Mouse (Mus musculus): ENCODE measurements around the gene Csf1.

Gene Csf1

DNA sequence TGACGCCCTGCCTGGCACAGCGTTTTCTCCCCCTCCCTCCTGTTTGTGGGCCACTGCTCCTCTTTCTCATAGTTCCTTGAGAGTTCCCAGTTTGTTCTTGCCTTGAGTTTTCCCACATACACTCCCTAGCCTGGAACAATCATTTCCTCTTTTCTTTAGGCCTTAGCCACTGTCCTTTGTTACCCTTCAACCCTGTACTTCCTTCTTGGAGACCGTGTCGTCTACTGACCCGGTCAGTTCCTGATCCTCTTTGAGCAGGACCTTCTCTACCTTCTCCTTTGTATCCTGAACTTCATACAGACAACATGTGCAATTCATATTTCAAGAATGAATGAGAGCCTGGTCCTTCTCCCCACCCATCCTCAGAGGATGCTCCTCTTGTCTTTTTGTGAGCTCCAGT, 21.0 kb upstream of the Csf1 start:
- no peak for DNase-seq (ENCODE audit: low read depth)

DNA sequence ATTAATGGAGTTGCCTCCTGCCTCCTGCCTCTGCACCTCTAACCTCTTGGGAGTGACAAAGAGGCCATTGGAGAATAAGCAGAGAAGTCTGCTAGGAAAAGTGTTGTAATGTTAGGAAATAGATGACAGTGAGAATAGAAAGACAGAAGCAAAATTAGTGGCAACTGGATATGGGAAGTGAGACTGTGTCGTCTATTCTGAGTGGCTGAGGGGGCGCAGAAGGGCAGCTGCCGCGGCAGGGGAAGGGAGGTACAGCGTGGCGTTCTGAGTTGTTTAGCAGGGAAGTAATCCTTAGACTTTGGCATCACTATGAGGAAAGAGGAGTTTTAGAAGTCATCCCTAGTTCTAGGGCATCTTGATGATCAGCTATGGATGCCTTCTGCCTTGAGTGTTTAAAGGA, 17.7 kb upstream of the Csf1 start:
- no peak for DNase-seq (ENCODE audit: low read depth)

DNA sequence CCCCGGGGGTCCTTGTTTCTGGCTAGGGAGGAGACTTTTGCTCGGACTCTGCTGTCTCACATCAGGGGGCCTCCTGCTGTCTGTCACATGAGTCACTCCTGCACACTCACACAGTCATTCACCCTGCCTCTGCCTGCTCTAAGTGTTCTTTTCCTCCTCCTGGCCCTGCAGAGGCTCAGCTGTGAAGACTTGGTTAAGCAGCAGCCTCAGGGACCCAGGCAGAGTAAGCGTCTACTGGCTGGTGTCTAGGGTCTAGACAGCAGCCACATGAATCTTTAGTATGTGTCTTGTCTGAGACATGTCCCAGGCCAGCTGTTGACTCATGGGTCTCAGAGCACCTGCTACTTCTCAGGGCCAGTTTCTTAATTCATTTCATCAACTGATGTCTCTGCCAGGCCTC, 16.0 kb upstream of the Csf1 start:
- no peak for DNase-seq (ENCODE audit: low read depth)

DNA sequence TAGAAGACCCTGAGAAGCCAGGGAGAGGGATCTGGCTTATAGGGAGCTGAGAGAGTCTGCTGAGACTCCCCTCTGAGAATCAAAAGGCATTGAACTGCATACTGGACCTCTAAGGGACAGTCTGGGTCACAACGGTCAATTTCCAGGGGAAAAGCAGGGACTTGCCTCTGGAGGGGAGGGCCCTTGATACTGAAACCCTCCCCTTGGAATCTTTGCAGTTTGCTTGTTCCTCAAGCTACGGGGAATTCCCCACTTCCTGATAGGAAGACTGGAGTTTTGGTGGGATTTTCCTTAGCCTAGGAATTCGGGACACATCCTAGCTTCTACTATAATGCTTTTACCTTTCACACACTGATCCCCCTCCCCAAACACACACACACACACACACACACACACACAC, 15.5 kb upstream of the Csf1 start:
- DNase-seq (ENCODE audit: low read depth): no peak

DNA sequence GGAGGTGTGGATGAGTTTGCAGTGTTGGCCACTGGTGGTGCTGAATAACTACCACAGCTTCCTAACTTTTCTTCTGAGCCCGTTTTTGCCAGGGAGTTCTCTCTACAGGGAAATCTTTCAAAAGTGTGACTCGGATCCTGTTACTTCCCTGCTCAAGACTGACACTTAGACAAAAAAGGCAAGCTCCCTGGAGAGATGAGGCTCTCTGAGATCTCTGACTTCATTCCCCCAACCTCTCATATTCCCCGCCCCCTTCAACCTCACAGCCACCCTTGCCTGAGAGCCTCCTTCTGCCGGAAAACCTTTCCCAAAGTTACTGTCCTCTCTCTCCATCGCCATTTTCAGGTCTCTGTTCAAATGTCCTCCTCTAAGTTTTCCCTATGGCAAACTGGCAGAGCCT, 14.8 kb upstream of the Csf1 start:
- DNase-seq (ENCODE audit: low read depth): no peak

DNA sequence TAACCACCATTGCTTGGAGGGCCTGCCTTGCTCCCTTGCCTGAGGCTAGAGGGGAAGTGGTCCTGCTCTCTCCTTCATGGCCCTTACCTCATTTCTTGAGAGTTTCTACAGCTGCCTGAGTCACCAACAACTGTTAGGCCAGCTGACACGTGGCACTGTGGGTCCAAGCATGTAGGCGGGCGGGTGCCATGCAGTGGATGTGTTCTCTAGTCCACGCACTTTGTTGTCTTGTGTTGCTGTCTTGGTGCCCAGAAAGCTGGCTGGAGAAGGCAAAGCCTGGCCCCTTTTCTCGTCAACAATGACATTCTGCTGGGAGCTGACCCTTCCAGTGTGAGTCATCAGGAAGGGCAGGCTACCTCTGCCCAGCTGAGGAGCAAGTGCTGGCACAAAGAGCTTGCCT, 12.6 kb upstream of the Csf1 start:
- DNase-seq (ENCODE audit: low read depth): no peak

DNA sequence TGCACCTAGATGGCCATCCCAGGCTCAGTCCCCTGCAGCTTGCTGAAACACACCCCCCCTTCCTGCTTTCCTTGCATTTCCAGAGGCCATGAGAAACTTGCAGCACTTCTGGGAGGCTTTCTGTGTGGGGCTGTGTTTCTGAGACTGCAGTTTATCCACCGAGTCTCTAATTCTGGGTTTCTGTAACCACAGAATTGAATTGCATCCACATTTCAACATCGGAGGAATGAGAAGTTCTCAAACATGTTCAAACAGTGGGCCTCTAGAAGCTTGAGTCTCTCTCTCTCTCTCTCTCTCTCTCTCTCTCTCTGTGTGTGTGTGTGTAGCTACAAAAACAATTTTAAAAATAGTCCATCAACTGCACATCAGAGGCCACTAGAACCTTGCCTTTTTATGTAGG, 9.4 kb upstream of the Csf1 start:
- DNase-seq (ENCODE audit: low read depth): no peak

DNA sequence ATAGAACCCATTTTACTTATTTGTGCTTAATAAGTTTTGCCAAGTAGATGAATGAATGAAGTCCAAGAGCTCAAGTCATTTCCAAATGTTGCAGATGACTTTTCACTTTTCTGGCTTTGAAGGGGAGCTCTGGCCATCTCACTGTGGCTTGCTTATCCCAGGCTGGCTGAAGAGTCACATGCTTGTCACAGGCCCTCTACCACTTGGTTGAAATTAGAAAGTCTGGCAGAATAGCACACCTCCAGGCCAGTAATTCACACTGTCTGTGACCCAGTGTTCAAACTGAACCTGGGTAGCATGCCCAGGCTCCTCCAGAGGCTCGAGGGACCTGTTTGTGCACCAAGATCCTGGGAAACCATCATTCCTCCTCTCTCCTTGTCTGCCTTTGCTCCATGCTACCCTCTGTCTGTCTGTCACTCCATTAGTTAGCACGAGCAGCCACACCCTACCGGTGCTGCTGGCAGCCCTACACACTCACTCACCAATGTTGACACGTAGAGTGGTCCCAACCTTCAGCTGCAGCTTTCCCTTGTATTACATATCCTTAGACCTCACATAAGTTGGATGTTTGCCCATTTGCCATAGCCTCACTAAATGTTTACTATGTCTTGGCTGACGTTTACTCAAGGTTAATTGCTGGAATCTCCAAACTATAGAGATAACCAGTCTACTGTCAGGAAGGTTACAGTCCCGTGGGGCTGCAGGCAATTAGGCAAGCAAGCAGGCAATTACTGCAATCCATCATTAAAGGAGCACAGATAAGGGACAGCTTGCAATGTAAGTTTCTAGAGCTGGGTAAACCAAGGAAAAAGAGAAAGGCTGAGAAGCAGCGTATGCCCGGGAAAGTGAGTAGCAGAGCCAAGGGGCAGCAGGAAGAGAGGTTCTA, 8.1 kb upstream of the Csf1 start:
- no peak for DNase-seq (ENCODE audit: low read depth)

DNA sequence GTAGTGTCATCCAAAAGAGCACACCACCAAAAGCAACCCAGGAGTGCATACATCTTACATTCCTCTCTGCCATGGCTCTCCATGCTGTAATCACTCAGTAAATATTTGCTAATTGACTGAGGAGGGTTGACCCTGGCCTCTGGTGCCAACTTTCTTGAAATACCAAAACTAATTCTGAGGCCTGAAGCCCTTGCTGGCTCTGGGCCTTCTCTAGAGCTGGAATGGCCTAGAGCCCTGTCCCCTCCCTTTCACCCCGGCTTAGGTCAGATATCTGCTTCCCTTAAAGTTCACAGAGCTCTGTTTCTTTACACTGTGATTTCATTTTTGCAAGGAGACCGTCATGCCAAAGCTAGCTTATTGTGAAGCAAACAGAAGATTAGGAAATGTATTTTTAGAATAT, 6.5 kb upstream of the Csf1 start:
- DNase-seq (ENCODE audit: low read depth): no peak

DNA sequence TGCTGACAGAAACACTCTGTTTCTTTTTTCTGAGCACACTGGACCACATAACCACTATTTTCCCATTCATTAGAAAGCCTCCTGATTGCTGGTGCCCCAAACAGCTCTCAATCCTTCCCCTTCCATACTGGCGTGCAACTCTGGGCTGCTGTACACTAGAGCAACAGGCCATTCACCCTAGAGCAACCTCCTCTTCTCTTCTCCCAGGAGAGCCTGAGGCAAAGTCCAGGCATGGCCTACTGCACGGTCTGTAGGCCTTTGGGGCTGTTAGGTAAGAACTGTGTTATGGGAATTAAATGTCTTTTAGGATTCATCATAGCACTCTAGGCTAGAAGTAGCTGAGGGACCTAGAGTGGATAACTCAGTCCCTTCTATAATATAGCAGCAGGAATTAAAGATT, 5.7 kb upstream of the Csf1 start:
- DNase-seq (ENCODE audit: low read depth): no peak

DNA sequence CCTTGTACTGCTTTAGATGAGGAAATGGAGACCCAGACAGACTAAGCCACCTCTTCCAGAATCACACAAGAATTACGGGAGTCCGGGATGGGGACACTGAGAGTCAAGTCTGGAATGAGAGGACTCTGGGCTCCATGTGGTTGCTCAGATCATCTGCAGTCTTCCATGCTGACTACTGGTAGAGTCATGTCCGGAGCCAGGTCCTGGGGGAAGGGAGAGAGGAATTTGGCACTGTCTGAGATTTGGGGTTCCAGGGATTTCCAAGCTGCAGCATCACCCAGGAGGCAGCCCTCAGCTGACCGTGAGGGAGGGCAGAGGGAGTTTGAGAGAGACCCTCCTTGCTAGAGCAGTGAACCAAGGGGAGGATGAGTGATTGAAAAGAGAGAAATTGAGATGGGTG, 3.3 kb upstream of the Csf1 start:
- DNase-seq (ENCODE audit: low read depth): no peak

DNA sequence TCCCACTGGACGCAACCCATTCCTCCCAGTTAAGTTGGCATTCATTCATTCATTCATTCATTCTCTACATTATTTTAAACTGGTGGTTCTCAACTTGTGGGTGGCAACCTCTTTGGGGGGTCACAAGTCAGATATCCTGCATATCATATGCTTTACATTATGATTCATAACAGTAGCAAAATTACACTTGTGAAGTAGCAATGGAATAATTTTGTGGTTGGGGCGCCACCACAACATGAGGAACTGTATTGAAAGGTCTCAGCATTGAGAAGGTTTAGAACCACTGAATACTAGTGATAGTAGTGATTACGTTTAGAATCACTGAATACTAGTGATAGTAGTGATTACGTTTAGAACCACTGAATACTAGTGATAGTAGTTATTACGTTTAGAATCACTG, 1.2 kb upstream of the Csf1 start:
- no peak for DNase-seq (ENCODE audit: low read depth)

DNA sequence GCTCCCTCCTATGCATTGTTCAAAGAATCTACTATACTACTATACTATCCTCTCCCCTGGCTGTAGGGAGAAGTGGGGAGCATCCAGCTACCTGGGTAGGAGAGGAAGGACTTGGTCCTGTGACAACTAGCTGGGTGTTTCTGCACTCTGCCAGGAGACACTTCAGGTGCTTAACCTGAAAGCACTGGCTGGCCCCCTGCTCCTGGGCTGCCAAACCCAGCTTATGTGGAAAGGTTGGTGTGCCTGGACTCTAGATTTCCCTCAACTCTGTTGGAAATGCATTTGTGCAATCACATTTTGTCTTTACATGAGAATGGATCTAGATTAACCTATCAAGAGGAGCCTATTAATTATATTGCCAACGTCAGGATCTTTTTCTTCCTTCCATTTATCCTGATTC, 502 bp upstream of the Csf1 start:
- DNase-seq (ENCODE audit: low read depth): no peak

DNA sequence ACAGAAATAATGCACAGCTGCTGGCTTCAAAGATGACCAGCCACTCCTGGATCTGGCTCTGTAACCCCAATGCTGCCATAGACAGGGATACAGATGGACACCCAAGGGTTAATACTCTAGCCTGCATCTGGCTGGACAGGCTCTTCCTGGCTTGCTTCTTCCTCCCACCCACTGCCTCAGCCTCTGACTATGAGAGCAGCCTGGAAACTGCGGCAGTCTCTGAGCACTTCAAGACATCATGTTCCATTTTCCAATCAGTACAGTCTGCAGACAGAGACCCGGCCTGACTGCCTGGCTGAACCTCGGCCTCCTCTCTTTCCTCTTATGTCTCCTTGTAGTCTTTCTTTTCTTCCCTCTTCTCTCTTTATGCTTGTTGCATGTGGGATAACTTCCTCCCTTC, 1.6 kb downstream of the Csf1 start:
- DNase-seq (ENCODE audit: low read depth): no peak

DNA sequence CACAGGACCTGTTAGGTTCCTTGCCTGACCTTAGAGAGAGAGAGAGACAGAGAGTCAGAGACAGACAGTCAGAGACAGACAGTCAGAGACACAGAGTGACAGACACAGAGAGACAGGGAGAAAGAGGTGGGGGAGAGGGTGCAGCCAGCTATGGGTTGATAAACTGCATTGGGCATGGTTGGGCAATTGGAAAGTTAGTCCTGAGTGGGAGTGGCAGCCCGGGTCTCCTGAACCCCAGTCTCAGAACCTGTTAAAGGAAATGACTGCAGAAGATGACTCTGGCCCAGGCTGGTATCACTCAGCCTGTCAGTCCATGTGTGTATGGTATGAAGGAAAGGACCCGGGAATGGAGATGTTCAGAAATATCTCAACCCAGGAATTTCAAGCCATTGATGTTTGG, 2.1 kb downstream of the Csf1 start:
- no peak for DNase-seq (ENCODE audit: low read depth)

DNA sequence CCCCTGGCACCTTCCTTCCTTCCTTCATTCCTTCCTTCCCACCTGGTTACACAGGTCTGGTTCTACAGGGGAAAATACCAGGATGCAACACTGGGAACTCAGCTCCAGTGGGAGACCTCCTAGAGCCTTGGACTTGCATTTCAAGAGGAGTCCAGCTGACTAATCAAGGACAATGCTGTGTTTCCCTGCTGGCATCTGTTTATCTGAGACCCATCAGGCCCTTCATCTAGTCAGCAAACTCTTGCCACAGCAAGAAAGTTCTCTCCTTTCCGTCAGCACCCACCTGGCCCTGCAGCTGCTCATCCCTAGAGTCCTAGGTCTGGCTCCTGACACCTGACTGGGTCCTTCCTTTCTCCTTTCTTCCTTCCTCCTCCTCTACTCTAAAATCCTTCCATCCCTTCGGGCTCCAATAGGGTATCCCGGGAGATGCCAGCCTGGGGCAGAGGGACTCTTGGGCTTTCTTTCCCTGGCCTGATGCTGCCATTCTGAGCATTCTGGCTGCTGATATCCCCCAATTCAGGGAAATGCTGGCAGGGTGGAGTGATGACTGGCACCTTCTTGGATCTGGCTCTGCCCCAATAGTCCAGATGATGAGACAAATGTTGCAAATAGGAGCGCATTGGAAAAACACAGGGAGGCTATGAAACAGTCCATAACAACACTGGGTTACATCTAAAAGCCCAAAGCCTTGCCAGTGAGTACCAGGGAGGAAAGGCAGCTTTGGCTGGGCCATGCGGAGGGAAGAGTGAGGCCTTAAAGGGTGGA, 2.7 kb downstream of the Csf1 start:
- no peak for DNase-seq (ENCODE audit: low read depth)

DNA sequence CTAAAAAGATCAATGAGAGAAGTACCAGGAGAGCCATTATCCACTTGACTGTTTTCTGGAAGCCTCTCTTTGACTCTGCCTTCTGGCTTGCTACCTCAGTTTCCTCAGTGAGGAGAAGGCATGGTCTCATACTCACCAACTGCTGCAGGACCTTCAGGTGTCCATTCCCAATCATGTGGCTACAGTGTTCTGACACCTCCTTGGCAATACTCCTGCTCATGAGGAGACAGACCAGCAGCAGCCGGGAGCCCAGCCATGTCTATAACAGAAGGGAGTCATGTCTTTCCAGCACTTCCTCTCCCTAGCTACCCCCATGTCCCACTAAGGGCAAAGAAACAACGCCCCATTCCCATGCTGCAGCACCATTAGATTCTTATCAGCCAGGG, 3.8 kb downstream of the Csf1 start:
- no peak for DNase-seq (ENCODE audit: low read depth)

DNA sequence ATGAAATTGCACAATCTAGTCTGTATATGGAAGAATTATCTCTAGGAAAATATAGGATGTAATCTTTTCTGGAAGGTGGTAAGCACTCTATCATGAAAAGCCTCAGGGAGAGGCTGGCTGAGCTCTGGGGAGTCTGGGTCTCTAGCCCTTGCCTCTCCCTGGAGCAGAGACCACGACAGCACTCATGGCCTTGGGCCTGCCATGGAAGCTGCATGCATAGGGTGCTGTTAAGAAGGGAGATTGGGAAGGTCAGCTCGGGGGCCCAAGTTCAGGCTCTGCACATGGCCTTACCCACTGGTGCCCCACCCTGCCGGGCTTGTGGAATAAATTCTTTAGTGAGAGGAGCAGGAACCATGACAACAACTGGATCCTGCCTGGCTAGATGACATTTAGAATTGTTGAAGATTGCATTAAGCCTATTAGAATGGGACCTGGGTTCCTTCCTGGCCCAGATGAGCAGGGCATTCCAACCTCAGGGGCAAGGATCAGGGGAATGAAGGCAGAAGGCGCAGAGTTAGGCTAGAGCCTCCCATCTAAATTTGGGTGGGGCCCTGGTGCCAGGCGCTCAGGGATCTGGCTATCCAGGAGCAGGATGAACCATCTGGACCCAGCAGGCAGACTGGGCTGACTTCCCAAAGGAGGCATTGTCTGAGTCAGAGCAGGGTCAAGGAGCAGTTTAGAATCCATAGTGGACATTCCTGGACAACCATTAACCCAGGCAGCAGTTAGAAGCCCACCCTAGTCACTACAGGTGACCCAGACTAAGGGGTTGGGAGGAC, 4.4 kb downstream of the Csf1 start:
- no peak for DNase-seq (ENCODE audit: low read depth)

DNA sequence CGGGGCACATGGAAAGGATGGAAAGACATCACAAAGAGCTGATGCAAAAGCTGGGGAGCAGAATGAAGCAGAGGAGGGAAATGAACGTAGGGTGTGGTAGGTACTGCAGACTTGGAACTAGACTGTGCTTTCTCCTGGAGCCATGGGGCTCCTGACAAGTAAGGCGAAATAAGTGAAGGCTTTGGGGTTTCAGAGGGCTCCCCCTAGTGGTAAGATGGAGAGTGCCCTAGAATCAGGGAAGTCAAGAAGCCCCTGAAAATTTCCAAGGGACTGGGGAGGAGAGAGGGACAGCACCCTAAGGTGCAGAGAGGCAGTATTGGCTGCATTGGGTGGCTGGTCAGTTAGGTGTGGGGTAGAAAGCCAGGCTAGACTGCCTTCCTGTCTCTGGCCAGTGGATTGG, 5.6 kb downstream of the Csf1 start:
- DNase-seq (ENCODE audit: low read depth): peak; percentile 68

DNA sequence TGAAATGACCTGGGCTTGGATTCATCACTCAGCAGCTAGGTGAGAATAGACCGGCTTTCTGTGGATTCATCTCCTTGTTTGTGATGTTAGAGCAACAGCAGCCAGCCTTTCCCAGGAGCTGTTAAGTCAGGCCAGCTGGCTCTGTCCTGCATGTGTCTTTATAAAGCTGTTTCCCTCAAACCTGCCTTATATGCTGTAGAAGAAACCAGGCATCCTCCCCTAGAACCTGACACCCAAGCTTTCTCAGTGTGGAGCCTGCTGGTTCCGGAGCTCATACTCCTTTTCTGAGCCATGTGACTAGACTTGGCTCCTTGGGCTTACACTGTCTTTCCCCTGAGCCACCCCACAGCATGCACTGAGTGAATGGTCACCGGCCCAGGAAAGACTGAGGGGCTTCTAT, 8.7 kb downstream of the Csf1 start:
- no peak for DNase-seq (ENCODE audit: low read depth)

DNA sequence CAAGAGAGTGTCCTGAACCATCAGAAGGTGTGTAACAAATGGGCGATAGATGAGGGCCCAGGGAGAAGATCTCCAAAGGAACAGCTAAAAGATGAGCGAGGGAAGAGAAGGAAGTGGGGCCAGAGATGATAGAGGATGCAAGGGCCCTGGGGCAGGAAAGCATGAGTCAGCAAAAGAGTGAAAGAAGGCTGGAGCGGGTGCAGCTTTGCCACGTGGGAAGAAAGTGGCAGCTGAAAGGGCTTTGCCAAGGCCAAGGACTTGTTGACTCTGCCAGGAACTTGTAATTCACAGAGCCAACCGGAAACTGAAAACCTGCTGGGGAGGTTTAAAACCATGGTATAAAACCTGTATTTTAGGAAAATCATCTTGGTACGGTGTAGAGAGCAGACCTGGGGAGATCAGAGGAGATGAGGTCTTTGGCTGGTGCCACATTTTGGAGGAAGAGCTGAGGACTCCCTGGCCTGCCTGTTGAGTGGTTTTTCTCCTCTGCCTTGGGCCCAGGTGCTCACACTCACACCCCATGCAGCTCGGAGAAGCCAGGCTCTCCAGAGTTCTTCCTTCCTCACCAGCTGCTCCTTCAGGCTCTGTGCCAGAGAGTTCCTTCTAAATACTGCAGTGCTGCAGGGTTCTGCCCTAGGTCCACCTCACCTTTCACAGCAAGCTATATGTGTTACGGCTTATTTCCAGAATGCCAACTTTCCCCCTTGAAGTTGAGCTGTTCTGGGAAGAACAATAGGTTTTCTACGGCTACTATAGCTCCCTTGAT, 9.3 kb downstream of the Csf1 start:
- DNase-seq (ENCODE audit: low read depth): no peak

DNA sequence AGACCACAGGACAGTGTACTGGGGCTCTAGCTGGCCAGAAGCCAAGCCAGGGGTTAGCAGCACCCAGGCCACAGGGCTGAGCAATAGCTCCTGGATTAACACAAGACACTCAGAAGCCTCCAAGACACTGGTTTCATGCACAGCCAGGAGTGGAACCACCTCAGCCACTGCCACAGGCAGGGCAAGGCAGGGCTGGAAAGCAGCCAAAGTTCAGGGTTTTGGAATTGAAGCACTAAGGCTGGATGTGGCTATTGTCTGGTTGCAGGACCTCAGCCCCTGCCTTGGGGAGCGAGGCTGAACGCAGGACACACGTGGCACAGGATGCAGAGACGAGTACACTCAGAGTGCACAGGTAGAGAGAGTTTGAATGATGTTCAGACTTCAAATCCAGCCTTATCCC, 10.8 kb downstream of the Csf1 start:
- no peak for DNase-seq (ENCODE audit: low read depth)

All from naive thymus-derived CD4-positive, alpha-beta T cell, adult 2 months (primary cell).